Mouse (Mus musculus) naive thymus-derived CD4-positive, alpha-beta T cell, adult 5 months (primary cell): Measurements from ENCODE around the gene Impg2. TPM values are rescaled to one million over a fixed set of nuclear protein-coding genes. Genes with fewer than 3 reads are reported as not detected.

Source experiments
- polyA plus RNA-seq: library from polyadenylated mRNA; unstranded; fragments of 100-300 nt; shearing (Covaris generic); gene quantifications from one replicate; pipeline ENCODE4 v1.2.1, GENCODE M21; 2017

Impg2 gene
- 0.46 TPM for polyA plus RNA-seq

GRCm38 (mm10) chr16:56204051-56204450, at the start of gene Impg2:
TSS of gene Impg2 (plus strand) at chr16:56204313.

Other genes with a start within 250 kb of the Impg2 start
- 671 TPM for gene Rpl24, start 238.0 kb upstream of the Impg2 start, polyA plus RNA-seq
- gene Zbtb11, start 230.4 kb upstream of the Impg2 start, polyA plus RNA-seq: 101 TPM
- gene Pcnp, start 174.6 kb upstream of the Impg2 start, polyA plus RNA-seq: 103 TPM
- gene Trmt10c, start 166.5 kb upstream of the Impg2 start, polyA plus RNA-seq: 51.4 TPM
- 42.9 TPM for gene Senp7, start 156.0 kb upstream of the Impg2 start, polyA plus RNA-seq